Mouse (Mus musculus): Measurements from ENCODE around the gene Tmprss3.

Gene Tmprss3

GRCm38 (mm10) chr17:31198877-31199276 lies at the start of gene Tmprss3:
Gene Tmprss3, minus strand, starts transcription at chr17:31198977.
- DNase-seq (ENCODE audit: low spot score): no peak

DNA sequence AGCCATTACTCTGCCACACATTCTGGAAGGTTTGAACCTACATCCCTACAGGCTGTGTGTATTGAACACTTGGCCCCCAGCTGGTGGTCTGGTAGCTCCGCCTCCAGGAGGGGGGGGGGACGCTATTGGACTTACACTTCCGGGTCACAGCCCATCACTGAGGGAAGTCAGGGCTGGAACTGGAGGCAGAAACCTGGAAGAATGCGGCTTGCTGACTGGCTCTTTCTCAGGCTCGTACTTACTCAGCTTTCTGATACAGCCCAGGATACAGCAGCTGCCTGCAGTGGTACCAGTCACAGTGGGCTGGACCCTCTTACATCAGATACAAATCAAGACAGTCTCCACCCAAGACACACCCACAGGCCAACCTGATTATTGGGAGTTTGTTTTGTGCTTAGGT lies 48.4 kb upstream of the Tmprss3 start:
- DNase-seq (ENCODE audit: low spot score): no peak

- no peak for DNase-seq (ENCODE audit: low spot score)
These were observed 46.5 kb upstream of the Tmprss3 start for GRCm38 (mm10) chr17:31245321-31245720.

DNA sequence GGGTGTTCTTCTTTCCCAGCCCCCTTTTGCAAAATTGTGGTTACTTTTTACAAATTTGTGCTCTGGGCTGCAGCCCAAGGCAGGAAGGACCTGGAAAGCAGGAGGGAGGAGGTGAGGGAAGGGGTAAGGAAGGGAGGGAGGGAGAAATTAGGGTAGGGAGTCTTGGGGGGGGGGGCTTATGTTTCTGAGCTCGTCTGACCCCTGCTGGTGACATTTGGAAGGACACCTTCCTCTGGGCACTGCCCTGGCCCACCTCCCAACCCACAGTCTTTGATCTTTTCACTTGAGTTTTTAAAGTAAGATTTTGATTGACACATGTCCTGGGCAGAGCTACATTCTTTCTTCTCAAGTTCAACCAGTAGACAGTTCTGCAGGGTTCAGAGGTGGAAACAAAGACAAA lies 44.0 kb upstream of the Tmprss3 start:
- DNase-seq (ENCODE audit: low spot score): no peak

DNA sequence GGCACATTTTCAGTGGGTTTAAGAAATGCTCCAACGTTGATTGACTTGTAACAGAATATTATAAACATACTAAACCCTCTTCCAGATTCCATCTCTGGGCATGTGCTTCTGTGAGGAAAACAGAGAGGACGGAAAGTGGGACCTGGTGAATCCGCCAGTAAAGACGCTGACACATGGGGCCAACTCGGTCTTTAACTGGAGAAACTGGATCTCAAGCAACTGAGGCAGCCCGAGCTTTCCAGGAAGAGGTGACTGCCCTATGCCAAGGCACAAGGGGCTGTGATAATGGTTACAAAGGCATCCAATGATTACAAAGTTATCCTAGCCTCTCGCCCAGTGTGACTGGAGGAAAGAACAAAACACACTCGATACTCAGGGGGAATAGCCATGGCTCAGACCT lies 42.4 kb upstream of the Tmprss3 start:
- DNase-seq (ENCODE audit: low spot score): no peak

DNA sequence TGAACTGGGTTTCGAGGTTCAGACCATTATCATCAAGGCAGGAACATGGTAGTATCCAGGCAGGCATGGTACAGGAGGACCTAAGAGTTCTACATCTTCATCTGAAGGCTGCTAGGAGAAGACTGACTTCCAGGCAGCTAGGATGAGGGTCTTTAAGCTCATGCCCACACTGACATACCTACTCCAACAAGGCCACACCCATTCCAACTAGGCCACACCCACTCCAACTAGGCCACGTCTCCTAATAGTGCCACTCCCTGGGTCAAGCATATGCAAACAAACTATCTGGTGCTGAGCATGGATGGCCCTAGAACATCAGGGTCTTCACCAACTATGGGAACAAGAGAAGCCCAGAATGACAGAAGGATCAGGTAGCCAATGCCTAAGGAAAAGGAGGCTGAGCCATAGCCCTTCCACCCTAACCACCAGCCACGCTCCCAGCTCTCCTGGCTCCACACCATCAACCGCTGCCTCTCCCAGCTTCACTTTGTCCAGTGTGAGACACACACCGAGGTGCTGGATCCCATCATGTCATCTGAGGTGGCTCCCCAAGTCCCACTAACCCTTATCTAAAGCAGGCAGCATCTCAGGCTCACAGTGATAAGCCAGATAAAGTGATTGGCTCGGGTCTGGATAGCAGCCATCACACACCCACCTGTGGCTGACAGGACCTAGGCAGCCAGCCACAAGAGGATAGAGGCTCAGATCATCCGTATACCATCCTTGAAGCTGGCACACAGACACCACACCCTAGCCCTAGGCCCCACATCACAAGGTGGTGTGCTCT lies 39.6 kb upstream of the Tmprss3 start:
- DNase-seq (ENCODE audit: low spot score): no peak

DNA sequence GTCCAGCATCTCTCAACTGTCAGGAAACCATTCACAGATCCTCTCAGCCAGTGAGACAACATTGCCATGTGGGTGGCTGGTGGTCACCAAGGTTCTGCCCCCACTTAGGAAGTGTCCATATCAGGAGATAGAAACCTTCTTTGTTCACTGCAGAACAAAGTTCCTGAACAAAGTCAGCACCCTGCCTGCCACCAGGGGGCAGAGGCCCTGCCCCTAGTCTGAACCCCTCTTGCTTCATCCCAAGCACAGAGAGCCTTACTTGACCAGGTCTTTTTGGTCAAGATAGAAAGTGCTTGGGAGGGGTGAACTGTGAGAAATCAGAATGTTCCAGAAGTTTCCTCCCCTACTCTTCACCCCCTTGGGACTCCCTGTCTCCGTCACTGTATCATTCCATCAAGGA lies 37.1 kb upstream of the Tmprss3 start:
- no peak for DNase-seq (ENCODE audit: low spot score)

- DNase-seq (ENCODE audit: low spot score): no peak
These were observed 33.7 kb upstream of the Tmprss3 start for GRCm38 (mm10) chr17:31232251-31233010.

DNA sequence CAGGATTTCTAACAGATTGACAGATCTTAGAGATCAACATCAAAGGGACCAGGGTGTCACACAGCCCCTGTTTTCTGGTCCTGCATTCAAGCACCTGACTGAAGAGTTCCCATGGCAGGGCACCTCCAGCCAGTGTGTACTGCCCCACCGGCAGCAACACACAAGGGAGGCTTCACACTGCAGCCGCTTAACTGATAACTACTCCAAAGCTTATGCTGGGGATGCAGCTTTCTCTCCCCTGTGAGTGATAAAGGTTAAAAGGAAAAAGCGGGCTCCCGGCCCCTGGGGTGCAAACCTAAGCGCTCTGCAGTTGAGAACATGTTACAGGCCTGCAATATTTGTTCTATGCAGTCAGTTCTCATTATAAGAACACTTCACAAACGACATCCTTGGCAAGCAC lies 33.0 kb upstream of the Tmprss3 start:
- DNase-seq (ENCODE audit: low spot score): no peak

- DNase-seq (ENCODE audit: low spot score): no peak
These were observed 28.2 kb upstream of the Tmprss3 start for GRCm38 (mm10) chr17:31226931-31227330.

- DNase-seq (ENCODE audit: low spot score): no peak
These were observed 27.6 kb upstream of the Tmprss3 start for GRCm38 (mm10) chr17:31226368-31226767.

GRCm38 (mm10) chr17:31224591-31224990 lies 25.8 kb upstream of the Tmprss3 start:
- DNase-seq (ENCODE audit: low spot score): no peak

GRCm38 (mm10) chr17:31223835-31224234 lies 25.1 kb upstream of the Tmprss3 start:
- peak; percentile 21 for DNase-seq (ENCODE audit: low spot score)

DNA sequence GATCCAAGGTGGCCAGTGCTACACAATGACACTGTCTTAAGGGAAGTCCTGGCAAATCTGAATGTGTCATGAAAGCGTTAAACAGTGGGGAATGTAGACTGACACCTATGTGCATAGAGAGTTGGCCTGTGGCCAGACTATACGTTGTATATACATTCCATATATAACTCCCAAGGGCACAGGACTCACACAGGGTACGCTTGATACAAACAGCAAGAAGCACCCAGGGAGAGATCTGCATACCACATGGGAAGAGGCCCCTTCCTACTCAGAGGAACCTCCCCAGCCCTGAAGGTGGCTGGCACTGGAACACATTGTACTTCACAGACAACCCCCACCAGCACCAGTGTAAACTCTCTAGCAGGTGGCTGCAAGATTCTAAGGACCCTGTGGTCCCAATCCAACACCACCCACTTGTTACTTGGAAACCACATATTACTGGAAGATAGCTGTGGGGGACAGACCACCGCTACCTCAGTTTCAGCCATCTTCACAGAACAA lies 24.1 kb upstream of the Tmprss3 start:
- no peak for DNase-seq (ENCODE audit: low spot score)

GRCm38 (mm10) chr17:31216068-31216955 lies 17.5 kb upstream of the Tmprss3 start:
- no peak for DNase-seq (ENCODE audit: low spot score)

DNA sequence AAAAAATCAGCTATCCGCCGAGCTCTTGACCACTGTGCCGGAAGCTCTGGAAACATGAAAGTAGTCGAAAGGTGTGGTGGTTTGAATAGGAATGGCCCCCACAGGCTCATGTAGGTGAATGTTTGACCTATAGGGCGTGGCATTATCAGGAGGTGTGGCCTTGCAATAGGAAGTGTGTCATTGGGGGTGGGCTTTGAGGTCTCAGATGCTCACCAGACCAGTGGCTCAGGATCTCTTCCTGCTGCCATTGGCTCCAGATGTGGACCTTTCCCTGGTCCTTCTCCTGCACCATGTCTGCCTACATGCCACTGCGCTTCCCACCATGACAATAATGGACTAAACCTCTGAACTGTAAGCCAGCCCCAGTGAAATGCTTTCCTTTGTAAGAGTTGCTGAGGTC lies 13.1 kb upstream of the Tmprss3 start:
- no peak for DNase-seq (ENCODE audit: low spot score)

- no peak for DNase-seq (ENCODE audit: low spot score)
These were observed 11.5 kb upstream of the Tmprss3 start for GRCm38 (mm10) chr17:31210299-31210698.

DNA sequence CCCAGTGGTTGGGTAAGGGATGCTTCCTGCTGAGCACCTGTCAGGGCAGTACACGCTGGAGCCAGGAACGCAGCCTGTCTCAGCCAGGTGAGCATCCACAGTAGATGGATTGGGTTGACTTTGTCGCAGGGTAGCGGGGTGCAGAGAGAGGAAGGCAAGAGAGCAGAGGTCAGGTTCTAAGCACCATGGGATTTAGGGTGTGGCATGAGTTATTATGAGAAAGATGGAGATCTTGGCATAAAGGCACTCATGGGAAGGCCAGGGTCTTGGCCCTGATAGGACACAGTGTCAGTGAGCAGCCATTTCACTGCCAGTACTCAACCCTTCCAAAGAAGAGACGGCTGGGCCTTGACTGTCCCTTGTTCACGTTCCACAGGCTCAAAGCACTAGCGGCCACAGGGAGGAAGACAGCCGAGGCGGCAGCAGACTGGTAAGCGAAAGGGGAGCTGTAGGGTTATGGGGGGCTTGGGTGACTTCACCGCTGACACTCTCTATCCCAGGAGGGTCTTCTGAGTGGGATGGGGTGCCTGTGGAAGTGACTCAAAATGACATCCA lies 10.7 kb upstream of the Tmprss3 start:
- DNase-seq (ENCODE audit: low spot score): no peak

- no peak for DNase-seq (ENCODE audit: low spot score)
These were observed 9.9 kb upstream of the Tmprss3 start for GRCm38 (mm10) chr17:31208654-31209053.

DNA sequence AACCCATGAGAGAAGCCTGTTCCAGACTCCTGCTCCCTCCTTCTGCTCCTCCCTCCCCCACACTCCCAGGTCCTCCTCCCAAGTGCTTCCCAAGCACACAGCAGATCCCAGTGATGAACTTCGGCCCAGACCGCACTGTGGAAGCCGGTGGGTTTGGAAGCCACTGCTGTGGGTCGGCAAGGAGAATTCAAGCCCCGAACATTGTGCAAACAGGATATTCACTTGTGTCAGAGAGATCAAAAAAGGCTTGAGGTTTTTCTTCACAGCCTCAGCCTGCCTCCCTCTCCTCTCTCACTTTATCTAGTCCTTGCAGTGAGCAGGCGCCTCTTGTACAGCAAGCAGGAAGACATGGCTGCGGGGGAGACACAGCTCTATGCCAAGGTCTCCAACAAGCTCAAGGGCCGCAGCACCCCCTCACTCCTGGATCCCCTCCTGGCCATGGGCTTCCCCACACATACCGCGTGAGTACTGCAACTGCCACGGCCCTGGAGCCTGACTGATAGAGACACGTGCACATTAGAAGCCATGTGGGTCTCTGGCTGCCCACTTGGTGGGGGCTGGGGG lies 9.1 kb upstream of the Tmprss3 start, which contains the start of gene Ubash3a:
Ubash3a (plus strand) TSS at position 103 of the 564 bp plus-strand sequence.
- DNase-seq (ENCODE audit: low spot score): no peak

- DNase-seq (ENCODE audit: low spot score): no peak
These were observed 2.5 kb downstream of the Tmprss3 start for GRCm38 (mm10) chr17:31196283-31196682.
